Mouse (Mus musculus) hindlimb bud, embryonic 11.5 days (tissue): ENCODE results near the gene Ccz1.
"Not testable (repeated sequence)": the region's sequence is repeated elsewhere in the genome, so short reads cannot be mapped to it uniquely, and the experiment has no call there.

Source experiments
- DNase-seq: peaks from one replicate; pipeline ENCODE4 v3.0.0-alpha.2; 2012; ENCODE audit warnings: low read depth, low spot score; ENCODE audit errors: extremely low spot score

Gene Ccz1

DNA sequence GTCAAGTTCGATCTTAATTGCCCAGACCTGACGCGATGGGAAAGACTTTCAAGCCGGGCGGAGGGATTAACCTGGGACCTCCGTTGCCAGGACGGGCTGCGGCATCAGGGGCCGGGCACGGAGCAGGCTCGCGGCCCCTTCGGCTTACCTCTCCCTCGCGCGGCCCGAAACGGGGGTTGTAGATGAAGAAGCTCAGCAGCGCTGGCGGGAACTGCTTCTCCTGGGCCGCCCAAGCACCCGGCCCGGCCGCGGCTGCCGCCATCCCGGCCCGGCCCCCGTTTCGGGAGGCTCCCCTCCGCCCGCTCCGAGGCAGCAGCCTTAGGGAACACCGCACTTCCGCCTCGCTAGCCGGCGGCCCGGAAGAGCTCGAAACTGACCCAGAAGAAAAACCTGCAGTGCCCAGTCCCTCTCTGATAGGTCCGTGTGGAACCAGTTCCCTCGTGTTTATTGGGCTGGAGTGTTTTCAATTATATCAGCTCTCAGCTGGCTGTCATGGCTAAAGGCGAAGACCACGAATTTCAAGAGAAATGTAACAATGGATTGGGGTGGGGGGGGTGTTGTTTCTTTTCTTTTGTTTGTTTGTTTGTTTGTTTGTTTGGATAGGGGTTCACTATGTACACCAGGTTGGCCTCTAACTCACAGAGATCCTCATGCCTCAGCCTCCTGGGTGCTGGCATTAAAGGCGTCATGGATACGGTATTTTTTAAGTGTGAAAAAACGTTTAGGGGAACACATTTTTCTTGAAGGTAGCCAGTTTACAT, at the start of gene Ccz1:
Gene Ccz1, minus strand, starts transcription at position 327 of the 761 bp plus-strand sequence.
- DNase-seq: peak; percentile 68

DNA sequence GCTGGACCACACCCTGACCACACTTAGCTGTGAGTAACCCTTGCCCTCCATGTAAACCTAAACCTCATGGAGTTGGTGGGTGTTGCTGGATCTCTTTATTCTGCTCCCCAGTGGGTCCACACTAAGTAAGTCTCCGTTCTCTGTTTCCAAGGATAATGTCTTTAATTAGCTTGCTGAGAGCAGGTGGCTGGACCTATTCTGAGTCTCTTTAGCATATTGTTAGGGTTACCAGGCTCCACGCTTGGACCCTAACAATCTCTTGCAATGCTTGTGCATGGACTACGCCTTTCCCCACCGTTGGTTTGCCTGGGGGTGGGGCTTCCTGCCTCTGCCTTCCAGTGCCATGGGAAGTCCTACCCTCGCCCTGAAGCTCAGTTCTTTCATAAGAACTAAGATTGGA, 49.4 kb upstream of the Ccz1 start:
- no peak for DNase-seq

DNA sequence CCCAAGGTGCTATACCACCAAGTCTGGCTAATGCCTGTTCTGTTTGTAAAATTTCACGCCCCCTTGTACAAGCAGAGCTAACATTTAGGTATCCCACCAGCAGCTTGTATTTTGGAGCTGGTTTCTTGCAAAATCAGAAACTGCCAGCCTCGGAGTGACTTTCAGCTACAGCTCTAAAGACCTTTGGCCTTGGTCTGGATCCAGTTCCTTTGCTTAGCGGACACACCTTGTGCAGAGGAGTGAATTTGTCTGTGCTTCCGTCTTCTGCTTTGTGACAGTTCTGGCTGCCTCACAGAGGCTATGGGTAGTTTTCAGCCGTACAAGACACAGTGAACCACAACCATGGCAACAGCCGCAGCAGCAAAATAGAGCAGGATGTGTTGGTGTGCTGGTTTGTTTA, 39.7 kb upstream of the Ccz1 start:
- no peak for DNase-seq

DNA sequence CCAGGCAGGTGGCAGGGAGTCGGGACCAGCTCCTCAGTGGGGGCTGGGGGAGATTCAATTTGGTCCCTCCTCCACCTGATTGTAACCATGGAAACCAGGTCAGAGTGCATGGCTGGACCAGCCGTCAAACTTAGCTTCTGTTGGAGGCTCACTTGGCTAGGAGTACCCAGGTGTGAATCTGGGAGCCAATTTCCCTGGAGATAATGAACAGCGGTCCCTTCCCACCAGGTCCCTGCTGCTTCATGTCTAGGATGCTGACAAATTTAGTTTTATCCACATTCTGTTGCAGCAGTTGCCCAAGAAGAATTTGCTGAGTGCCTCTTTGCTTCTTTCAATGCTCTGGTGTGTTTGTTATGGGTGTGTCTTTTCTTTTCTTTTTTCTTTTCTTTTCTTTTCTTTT, 38.8 kb upstream of the Ccz1 start:
- no peak for DNase-seq

DNA sequence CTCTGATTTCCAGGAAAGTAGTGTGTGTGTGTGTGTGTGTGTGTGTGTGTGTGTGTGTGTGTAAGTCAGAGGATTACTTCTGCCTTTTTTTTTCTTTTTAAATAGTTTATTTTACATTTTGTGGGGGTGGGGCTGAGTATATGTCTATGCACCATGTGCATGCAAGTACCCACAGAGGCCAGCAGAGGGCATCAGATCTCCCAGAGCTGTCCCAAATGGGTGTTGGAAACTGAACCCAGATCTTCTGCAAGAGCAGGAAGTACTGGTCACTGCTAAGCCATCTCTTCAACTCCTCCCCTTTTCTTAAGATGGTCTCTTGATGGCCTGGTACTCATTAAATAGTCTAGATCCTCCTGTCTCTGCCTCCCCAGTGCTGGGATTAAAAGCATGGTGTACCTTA, 36.6 kb upstream of the Ccz1 start:
- DNase-seq: no peak

DNA sequence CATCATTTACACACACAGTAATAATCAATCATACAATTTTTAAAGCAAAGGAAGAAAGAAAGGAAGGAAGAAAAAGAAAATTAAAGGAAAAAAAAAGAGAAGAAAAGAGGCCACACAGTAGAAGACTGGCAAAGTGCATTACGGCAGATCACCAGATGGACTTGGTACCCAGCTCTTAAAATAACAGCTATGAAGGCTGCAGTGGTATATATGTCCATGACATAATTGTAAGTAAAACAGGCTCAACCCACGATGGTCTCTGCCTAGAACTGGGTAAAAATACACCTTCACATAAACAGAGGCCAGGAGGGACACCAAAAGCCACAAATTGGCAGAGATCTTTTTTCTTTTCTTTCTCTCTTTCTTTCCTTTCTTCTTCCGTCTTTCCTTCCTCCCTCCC, 35.2 kb upstream of the Ccz1 start:
- DNase-seq: no peak

DNA sequence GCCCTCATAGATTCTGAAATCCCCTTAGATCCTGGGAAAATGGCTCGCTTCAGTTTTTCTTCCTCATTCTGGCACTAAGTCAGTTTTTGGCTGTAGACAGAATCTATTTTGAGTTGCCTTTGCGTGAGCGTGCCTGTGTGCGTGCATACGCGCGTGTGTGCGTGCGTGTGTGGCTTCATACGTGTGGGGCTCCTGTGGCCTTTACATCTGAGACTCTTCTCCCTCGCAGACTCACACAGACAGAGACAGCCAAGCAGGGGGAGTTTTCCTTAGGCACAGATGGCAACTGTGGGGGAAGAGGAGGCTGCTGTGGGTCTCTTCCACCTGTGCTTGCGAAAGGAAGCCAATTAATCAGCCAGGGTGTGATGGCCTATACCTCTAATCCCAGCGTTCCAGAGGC, 32.6 kb upstream of the Ccz1 start:
- DNase-seq: no peak

DNA sequence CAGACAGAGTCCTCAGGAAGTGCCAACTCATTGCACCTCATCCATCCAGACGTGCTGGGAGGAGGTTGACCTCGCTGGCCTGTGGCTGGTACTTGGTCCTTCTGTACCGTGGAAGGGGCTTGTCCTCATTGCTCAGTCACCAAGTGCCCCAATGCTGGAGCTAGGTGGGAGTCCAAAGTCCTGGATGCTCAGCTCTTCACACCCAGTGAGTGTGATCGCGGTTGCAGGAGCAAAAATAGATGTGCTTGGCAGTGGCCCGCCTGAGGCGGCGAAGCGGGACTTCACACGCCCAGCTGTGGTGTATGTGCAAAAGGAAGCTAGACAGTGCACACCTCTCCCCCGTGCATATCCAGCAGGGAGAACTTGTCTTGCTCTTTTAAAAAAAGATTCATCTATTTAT, 28.5 kb upstream of the Ccz1 start:
- DNase-seq: no peak

DNA sequence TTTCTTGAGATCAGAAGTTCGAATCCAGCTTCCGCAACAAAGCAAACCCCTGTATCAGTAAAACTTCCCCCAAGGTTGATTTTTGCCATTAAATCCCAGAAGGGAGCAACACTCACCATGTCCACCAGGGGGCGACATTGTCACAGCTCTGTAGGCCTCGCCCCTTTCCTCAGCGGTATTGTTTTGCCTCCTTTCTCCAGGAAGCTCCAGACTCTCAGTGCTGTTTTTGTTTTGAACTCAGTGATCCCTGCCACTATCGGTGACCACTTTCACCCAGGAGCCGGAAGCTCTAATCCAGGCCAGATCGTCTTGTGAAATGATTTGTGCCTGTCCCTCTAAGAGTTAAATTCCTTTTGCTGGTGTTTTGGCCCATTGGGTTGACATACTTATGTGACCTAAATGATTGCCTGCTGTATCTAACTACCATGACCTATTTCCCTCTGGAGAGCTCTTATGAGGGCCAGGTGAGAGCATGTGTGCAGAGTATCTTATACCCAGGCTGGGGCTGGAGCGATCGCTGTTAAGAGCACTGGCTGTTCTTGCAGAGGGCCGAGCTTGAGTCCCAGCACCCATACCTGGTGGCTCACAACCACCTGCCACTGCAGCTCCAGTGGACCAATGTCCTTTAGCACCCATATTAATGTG, 26.2 kb upstream of the Ccz1 start:
- DNase-seq: peak; percentile 41

DNA sequence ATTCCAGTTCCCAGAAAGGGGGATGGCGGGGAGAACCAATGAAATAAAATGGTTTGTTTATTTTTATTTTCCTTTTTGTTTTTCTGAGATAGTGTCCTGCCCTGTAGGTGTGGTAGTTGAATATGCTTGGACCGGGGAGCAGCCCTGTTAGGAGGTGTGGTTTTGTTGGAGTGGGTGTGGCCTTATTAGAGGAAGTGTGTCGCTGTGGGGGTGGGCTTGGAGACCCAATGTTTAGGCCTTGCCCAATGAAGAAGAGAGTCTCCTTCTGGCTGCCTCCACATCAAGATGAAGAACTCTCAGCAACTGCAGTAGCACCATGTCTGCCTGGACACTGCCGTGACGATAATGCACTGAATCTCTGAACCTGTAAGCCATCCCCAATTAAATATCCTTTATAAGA, 25.2 kb upstream of the Ccz1 start:
- DNase-seq: no peak

DNA sequence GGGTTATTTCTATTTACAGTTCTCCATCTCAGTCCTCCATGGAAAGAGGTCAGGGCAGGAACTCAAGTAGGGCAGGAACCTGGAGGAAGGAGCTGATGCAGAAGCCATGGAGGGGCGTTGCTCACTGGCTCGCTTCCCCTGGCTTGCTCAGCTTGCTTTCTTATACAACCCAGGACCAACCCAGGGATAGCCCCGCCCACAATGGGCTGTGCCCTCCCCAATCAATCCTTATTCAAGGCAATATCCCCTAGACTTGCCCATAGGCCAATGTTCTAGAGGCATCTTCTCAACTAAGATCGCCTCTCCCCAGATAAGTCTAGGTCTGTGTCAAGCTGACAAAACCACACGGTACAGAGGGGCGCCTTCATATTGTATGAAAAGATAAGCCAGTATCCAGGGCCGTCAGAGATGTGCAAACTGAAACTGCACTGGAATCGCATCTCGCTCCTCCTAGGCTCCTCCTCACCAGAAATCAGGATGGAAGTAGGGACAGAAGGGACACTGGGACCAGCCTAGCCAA, 24.5 kb upstream of the Ccz1 start:
- DNase-seq: no peak

DNA sequence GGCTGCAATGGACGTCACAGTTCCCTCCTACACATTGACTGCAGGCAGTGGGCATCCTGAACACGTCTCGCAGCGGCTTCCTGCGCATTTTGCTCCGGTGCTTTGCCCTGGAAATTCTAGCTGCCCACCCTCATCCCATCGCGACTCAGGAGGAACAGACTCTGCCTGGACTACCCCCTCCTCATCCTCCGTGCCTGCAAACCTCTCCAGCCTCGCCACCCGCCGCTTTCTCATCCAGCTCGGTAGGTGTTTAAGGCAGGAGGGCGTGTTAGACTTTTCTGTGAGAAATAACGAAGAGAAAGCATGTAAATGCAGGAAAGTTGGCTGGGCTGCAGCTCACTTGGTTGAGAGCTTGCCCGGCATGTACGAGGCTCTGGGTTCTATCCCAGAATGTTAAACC, 22.3 kb upstream of the Ccz1 start:
- DNase-seq: no peak

DNA sequence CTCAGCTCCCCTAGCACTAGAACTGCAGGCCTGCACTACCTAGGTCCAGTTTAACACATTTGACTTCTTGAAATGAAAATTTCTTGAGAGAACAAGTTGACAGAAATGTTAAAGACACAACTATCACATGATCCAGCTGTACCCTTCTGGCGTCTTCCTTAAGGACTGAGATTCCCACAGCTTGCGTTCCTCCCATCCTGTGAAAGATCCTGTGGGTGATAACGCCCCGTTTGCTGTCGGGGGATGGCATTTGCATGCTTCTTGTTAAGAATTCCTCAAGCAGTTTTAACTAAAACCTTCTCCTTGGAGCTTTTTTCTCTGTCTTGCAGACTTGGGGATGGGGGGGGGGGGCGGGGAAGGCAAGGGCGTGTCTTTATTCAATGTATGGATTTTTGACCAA, 19.9 kb upstream of the Ccz1 start:
- DNase-seq: no peak

DNA sequence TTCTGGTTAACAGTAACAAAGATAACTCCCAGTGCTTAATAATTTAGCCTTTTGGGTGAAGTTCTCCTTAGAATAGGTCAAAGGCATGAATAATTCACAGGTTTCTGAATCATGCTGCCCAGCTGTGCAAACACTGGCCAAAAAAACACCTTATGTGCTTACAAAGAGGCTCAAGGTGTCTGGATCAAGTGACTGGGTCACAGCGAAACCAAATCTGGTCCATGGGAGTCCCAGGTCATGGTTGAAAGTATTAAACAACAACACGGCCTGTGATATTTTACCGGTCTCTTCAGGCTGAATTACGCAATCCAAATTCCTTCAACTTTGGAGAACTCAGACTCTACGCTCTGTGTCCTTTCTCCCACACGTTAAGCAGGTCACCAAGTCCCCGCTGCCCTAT, 17.8 kb upstream of the Ccz1 start:
- no peak for DNase-seq

DNA sequence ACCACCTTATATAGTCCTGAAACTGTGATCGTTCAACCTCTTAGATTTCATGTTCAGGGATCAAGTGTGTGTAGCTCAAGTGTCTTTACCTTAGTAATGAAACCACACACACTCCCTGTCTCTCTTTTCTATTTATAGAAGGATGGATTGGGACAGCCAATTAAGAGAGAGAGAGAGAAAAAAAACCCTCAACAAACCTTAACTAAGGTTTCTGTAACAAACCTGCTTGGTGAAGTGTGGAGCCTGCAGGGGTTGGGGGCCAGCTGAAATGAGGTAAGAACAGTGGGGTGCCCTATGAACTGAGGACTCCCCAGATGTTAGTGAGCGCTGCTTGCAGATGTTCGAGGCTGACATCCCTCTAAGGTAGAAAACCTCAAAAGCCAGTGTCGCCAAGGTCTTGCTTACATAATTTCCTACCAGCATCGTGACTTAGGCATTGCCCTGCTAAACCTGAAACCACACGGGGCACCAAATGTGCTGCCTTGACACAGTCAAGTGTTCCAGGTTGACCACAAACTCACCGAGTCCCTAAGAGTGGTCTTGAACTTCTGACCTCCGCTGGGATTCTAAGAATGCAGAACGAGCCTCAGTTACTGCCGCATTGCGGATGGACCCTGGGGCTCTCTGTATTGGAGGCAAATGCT, 12.1 kb upstream of the Ccz1 start, which contains the start of gene Ocm:
Gene Ocm, minus strand, starts transcription at position 51 of the 644 bp plus-strand sequence.
- no peak for DNase-seq

DNA sequence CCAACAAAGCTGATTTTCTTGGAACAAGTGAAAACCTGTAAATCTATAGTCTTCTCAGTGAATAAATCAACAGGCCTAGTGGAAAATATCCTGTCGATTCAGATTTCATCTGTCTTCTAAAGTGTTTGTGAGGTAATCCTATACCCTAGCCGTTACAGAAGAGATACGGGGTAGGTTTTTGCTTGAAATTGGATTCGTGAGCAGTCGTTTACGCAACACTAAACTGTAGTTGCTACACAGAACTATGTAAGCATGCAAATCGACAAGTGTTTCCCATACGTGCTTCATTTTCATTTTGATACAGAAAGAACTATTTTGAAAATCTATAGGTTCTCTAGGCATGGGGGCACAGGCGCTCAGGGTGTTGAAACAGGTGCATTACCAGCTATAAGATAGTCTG, 1.2 kb upstream of the Ccz1 start:
- DNase-seq: no peak

DNA sequence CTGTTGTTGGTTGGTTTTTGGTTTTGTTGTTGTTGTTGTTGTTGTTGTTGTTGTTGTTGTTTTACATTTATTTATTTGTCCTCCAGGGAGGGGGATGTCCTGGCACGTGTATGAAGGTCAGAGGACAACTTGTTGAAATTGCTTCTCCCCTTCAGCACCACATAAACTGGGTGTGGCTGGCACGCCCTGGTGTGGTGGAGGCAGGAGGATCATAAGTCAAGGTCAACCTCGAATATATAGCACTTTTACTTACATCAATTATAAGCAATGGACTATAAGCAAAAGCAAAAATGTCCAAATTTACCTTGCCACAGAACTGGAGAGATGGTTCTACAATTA, 604 bp upstream of the Ccz1 start:
- DNase-seq: no peak

DNA sequence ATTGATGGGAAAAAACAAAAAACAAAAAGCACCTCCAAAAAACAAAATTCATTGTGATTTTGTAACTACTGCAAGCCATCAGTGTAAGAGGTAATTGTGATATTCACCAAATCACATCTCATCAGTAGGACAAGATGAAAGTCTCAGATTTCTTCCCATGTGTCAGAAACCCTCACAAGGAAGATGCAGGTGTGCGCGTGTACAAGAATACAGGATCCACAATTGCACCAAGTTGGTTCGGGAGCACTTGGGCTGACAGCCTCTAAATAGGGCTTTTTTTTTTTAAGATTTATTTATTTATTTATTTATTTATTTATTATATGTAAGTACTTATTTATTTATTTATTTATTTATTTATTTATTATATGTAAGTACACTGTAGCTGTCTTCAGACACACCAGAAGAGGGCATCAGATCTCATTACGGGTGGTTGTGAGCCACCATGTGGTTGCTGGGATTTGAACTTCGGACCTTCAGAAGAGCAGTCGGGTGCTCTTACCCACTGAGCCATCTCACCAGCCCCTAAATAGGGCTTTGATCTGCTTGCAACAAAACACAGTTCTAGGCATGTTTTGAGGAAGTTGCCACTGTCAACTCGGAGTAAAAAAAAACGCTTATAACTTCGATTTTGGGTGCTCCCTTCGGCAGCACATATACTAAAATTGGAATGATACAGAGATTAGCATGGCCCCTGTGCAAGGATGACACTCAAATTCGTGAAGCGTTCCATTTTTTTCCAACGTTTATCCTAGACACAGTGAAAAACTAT, 1.1 kb downstream of the Ccz1 start:
- not testable (repeated sequence) for DNase-seq

DNA sequence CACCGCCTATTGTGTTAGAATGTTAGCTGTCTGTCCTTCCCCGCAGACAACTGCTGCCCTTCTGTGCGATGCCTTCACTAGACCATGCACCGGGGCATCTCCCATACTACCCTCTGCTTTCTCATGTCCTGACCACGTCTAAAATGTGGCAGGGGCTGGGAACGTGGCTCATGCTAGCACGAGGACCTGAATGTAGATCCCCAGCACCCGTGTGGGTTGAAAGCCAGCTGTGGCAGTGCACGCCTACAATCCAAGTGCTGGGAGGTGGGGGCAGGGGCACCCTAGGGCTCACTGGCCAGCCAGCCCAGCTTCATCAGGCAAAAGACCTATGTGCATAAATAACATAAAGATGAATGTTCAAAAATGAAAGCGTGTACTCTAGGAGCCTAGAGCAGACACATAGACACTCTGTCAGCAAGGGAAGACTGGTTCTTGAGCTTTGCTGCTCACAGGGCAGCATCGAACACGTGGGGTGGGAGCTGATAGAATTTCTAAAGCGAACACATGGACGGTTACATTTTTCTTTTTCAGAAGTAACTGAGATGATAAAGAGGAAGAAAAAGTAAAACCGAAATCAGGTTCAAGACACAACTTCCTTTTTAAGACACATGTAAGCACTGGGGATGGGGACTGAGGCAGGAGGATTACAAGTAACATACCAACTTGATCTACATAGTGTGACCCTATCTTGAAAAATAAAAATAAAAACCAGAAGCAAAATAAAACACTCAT, 12.1 kb downstream of the Ccz1 start:
- DNase-seq: no peak

DNA sequence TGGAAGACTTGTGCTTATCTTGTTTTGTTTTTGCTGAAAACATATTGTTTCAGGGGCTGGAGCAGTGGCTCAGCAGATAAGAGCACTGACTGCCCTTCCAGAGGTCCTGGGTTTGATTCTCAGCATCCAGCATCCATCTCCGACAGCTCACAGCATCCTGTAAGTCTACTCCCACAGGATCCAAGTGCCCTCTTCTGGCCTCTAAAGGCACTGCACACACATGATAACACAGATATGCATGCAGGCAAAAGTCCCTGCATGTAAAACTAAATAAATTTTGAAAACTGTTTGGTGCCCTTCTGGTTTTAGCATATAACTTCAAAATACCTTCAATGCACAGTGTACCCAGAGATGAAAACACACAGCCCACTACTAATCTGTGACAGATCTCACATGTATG, 15.3 kb downstream of the Ccz1 start:
- no peak for DNase-seq
